Mouse (Mus musculus) cortical plate, adult 2 months (tissue): ENCODE data around the gene Thbs4. TPM values are rescaled to one million over a fixed set of nuclear protein-coding genes. Genes with fewer than 3 reads are reported as not detected.

Source experiments
- H3K27ac ChIP-seq: fragments of 200-500 bp; 2 replicates; pipeline ENCODE4 v1.5.1; 2012; ENCODE audit warnings: low read length, control low read depth, inconsistent platforms; ENCODE audit not compliant: insufficient read depth
- H3K4me1 ChIP-seq: fragments of 200-500 bp; 2 replicates; pipeline ENCODE4 v1.6.1; 2011; ENCODE audit warnings: low read length; ENCODE audit not compliant: control insufficient read depth, insufficient read depth
- H3K4me3 ChIP-seq: fragments of 200-500 bp; 2 replicates; pipeline ENCODE4 v1.5.1; 2011; ENCODE audit warnings: mild to moderate bottlenecking, low read length, control low read depth; ENCODE audit not compliant: insufficient read depth
- CTCF ChIP-seq: fragments of 200-500 bp; IDR thresholded peaks from 2 replicates; pipeline ENCODE4 v1.5.1; 2011; ENCODE audit warnings: mild to moderate bottlenecking, control low read depth, low read length; ENCODE audit not compliant: insufficient read depth; ENCODE audit errors: extremely low read depth
- POLR2A ChIP-seq: fragments of 200-500 bp; IDR thresholded peaks from 2 replicates; pipeline ENCODE4 v1.6.1; 2011; ENCODE audit warnings: mild to moderate bottlenecking, low read length, control low read depth; ENCODE audit not compliant: insufficient read depth; ENCODE audit errors: extremely low read depth
- polyA plus RNA-seq: library from polyadenylated mRNA; depleted of rRNA; stranded (reverse); fragments of >200 nt; gene quantifications from 2 replicates; pipeline ENCODE4 v1.2.3, GENCODE M21; 2012

Thbs4 gene
- polyA plus RNA-seq, 1 experiment = 11.2 TPM

DNA sequence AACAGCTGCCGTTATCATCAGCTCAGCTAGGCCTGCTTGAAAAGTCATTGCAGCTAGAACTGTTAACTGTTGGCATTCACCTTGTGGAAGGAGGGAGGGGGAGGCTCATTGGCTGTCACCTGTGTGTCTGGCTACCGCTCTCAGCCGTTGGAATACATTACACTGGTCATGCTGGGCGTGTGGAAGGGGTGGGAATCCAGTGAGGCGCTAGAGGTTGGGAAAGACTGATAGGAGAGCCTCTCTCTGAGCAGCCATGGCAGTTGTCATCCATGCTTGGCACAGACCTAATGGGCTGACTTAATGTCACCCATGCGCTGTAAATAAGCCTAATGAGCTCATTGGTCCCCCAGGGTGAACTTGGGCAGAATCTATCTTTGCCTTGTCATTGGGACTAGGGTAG is 62.8 kb downstream of the Thbs4 start:
- TF ChIP-seq POLR2A = no peak
- TF ChIP-seq CTCF = no peak
- H3K27ac ChIP-seq = no peak overlapping the region
- H3K4me1 ChIP-seq = no peaks in the 10 kb centered on the region
- no peak overlapping the region for H3K4me3 ChIP-seq

DNA sequence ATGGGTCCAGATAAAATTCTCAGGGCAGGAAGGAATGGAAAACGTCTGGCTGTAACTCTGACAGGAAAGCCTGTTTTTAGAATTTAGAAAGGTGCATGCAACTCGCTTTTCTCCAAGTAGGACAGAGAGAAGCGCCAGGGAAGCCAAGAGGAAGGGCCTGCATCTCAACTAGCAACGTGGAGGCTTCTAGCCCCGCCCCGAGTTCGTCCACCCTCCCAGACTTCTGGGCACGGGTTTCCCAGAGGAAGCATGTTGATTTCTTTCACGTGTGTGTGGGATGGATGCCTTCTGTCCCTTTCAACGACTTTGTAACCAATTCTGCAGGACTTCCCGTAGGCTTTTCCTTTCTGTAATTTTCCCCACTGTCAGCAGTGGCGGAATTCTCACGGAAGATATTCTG is 64.8 kb downstream of the Thbs4 start:
- Histone ChIP-seq H3K27ac (no peak overlapping the region), H3K4me3 (no peak overlapping the region), H3K4me1 (no peaks in the 10 kb centered on the region)
- TF ChIP-seq POLR2A (no peak), CTCF (no peak)

DNA sequence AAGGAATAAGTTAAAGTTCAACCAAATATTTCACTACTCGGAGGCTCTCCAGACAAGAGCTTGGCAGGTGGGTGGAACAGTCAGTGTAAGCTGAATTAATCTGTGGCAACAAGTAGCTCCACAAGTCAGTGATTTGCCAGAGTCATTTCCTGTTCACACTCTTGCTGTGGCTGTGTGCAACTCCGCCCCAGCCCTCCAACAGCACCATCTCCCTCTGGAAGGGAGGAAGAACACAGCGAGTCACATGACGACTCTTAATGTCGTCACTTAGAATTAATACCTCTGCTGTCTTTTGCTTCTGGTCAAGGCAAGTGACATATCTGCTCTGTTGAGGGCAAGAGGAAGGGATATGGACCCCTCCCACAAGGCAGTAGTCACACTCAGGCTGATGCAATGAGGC is 72.2 kb downstream of the Thbs4 start:
- Histone ChIP-seq H3K27ac (no peak overlapping the region), H3K4me3 (no peak overlapping the region), H3K4me1 (no peaks in the 10 kb centered on the region)
- TF ChIP-seq CTCF (no peak), POLR2A (no peak)

DNA sequence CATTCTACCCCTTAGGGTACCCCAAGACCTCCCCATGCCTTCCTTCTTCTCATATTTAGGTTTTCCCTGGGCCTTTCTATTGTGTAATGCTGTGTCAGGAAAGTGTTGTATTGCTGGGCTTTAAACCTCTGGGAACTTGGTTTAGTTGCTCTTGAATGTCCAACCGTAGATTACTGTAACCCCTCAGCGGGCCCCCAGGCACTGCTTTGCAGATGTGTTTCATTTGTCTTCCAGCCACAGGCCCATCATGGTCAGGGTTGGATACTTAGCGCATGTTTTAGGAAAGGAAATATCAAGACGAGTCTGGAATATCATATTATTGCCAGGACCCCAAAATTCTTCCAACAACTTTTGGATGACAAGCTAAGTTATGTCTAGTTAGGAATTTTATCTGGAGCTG is 73.6 kb downstream of the Thbs4 start:
- Histone ChIP-seq H3K4me3 (no peak overlapping the region), H3K4me1 (no peaks in the 10 kb centered on the region), H3K27ac (no peak overlapping the region)
- TF ChIP-seq POLR2A (no peak), CTCF (no peak)

DNA sequence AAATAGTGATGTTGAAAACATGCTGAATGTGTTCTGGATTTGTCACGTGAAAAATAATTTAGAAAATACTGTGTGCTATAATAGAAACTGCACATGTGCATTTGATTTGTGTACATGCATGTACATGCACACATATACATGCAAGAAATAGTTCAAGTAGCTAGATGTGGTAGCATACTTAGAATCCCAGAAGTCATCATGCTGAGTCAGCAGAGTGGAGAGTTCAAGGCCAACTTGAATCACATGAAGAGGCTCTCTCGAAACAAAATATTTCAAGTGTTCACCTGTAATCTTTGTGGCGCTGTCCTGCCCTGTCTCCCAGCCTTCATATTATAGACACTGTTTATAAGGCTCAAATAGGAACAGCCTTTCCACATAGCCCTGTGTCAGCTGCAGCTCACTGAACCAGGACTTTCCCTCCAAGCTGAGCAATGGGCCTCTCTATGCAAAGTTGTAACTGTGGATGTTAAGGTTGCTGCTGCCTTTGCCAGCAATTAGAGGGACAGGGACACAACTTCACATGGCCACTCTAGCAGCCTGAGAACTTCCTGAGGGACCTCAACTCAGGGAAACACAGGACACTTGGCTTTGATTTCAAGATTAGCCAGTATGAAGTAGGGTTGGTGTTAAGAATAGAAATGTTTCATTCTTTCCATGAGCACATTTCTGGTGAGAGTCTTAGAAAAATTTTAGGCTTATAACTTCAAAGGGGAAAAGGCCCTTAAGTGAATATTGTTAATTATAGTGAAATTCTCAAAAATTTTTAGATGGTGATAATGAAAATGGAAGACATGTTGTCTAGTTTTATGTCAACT is 76.6 kb downstream of the Thbs4 start:
- TF ChIP-seq POLR2A (no peak), CTCF (no peak)
- Histone ChIP-seq H3K4me1 (no peaks in the 10 kb centered on the region), H3K4me3 (no peak overlapping the region), H3K27ac (no peak overlapping the region)

DNA sequence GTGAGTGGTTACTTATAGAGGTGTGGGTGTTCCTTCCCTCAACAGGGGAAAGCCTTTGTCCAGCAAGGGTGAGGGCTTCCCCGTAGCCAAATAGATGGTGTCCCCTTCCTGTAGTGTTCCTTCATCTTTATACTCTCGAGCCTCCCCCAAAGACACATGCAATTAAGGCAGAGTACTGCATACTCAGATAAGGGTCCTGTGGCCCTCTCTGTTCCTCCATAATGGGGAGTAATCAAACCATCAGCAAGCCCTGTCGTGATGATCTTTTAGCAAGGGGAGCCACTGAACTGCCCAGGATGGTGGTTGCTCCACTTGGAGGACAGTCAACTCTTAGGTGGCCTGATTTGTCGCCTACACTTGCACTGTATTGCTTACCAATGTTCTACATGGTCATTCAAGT is 82.0 kb downstream of the Thbs4 start:
- Histone ChIP-seq H3K4me3 (no peak overlapping the region), H3K4me1 (no peaks in the 10 kb centered on the region), H3K27ac (no peak overlapping the region)
- TF ChIP-seq CTCF = no peak
- no peak for TF ChIP-seq POLR2A

DNA sequence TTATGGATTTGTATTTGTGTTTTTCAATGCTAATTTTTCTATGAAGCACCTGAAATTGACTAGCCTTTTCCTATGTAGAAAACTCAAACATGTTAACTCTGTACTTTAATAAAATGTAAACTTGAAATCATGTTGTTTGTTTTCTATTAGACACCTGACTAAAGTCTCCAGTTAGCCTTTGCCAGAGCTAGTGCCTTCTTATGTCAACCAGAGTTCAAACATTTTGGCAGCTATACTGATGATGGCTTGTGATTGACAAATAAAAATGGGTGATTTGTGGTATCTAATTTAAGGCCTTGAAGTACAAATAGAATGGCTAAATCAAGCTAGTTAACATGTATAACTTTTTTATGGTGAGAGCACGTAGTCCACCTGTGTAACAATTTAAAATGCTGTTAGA is 82.8 kb downstream of the Thbs4 start:
- Histone ChIP-seq H3K4me3 (no peak overlapping the region), H3K27ac (no peak overlapping the region), H3K4me1 (no peaks in the 10 kb centered on the region)
- TF ChIP-seq CTCF (no peak), POLR2A (no peak)

DNA sequence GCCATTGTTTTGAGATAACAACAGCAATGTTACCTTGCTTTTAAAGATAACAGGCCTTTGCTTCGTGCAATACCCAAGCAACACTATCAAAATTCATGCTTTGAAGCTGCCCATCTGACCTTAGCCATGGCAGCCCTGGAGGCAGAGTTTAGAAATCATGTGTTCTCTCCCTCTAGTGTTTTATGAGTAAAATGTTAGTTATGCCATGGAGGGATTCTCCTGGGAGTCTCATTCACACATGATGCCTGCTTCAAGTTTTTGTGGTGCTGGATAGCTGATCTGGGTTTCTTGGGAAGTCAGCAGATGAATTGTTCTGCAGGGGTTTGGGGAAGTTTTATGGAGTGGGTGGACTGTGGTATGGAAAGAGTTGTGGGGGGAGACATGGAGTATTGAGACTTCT is 84.3 kb downstream of the Thbs4 start:
- no peak overlapping the region for H3K4me3 ChIP-seq
- H3K27ac ChIP-seq = no peak overlapping the region
- TF ChIP-seq POLR2A (no peak), CTCF (no peak)
- no peaks in the 10 kb centered on the region for H3K4me1 ChIP-seq

DNA sequence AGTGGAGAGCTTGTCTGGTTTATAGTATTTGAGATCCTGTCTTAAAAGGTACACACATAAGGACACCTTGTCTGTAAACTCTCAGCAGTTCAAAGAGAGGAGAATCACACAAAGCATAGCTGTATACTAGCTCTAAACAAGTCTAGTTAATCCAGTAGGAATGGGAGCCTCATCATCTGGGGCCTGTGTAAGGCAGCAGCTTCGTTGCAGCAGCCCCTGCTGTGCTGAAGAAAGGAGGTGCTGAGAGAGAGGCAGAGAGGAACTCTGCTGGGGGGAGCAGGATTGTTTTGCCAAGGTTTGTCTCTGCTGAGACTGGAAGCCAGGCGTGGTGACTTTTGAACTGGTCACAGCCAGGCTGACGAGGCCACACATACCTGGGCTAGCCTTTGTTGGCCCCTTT is 85.1 kb downstream of the Thbs4 start:
- H3K4me1 ChIP-seq = no peaks in the 10 kb centered on the region
- no peak for TF ChIP-seq CTCF
- no peak for TF ChIP-seq POLR2A
- H3K27ac ChIP-seq = no peak overlapping the region
- H3K4me3 ChIP-seq = no peak overlapping the region

DNA sequence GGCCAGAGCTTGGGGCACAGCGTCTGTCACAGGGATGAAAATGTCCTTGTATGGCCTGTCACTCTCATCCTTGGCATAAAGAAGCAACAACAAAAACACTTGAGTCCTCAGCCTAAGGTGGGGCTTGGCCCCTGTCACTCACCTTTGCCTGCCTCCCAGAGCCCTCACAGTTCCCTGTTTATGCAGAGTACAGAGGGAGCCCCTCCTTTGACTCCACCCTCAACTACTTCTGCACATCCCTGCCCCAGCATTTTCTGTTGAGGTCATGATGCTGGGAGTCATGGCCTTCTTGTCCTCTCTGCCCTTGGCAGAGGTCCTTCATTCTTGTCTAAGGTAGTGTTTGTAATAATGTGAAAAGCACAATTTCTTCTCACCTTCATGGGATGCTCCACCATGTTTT is 86.2 kb downstream of the Thbs4 start:
- no peak for TF ChIP-seq CTCF
- TF ChIP-seq POLR2A = no peak
- Histone ChIP-seq H3K27ac (no peak overlapping the region), H3K4me3 (no peak overlapping the region), H3K4me1 (no peaks in the 10 kb centered on the region)
